Mouse (Mus musculus) ES-CJ7 (cell line): ENCODE data around the gene Gas2.

ENCODE experiments used
- DNase-seq: peaks from one replicate; pipeline ENCODE4 v3.0.0; 2011; ENCODE audit warnings: low read depth, low spot score

The Gas2 gene

DNA sequence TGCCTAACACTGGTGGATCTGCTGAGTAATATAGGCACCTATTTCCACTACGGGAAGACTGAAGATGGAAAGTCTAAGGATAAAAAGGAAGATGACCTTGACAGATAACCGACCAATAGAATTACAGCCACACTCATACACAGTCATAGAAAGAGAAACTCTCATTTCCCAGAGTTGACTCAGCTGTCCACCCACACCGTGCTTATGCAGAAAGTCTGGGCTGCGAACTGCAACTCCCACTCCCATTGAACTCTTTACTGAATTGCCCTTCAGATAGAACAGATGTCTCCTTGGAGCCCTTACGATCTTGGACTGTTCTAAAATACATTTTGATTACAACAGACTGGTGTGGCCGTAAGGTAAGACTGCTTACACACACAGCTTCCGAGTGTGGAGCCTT lies 102.9 kb downstream of the Gas2 start:
- no peak for DNase-seq

DNA sequence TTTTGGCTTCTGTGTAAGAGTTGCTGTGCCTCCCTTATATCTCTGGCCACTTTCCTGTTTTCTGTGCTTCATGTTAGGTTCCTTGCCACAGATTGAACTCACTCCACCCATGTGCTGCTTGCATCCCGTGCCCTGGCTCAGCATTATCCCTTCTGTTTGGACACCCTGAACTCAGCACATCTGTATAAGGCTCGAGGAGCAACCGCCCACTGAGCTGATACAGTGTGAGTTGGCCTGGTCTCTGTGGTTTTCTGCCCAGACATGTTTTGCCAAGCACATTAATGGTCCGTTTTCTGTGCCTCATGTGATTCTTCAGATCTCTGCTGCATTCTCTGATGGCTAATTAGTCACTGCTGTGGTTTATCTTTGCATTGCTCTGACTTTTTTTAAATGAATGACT lies 105.8 kb downstream of the Gas2 start:
- DNase-seq = no peak

DNA sequence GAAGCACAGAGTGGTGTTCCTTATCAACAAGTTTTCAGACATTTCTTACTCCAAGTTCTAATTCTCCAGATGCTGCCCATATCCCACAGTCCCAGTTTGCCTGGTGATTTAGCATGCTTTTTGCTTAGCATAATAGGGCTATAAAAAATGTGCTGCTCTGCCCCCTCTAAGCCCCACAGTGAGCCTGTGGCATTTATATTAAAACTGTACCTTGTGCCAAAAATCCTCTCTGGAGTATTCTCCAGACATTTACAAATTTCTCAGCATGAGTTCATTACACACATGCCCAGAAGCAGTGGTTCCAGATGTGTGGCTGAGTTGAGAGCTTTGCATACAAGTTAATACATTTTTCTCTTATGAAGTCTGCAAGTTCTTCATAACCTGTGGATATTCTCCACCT lies 107.6 kb downstream of the Gas2 start:
- no peak for DNase-seq

DNA sequence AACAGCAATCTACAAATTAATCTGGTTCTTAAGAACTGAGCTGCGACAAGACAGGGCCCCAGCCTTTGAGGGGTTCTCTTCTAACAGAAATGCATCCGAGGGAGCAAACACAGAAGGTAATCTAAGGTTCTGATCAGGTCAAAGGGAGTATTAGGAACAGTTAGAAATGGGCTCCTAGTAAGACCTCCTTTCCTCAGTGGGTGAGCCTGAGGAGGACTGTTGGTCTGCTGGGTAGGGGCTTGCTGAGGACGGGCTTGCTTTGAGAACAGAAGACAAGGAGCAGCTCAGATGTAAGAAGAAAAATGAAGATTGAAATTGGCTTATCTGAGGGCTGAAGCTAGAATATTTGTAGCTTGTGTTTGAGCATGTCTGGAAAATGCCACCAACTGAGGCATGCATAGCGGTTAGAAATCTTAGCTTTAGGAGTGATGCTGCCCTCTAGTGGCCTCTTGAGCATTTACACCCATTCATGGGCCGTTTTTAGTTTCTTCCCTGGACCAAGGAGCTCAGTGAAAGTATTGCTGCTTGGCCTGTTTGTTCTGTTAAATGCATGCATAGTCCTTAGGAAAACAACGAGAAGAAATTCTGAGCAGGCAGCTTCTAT lies 110.5 kb downstream of the Gas2 start:
- peak; percentile 51 for DNase-seq

DNA sequence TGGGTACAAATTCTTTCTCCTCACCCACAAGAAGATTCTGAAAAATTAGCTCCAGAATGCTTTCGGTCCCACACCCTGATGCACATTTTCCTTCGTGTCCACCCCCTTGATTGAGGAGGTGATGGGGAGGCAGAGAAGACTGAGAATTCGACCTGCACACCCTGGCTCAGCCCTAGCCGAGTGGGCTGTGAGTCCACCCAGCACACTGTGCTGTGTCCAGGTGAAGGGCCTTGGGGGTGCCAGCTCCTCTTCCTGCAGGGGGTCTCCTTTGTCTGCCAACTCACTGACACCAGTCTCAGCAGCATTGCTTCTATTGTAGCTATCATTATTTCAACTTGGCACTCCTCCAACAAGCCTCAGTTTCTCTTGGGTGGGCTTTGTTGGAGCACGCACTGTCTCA lies 111.3 kb downstream of the Gas2 start:
- no peak for DNase-seq

DNA sequence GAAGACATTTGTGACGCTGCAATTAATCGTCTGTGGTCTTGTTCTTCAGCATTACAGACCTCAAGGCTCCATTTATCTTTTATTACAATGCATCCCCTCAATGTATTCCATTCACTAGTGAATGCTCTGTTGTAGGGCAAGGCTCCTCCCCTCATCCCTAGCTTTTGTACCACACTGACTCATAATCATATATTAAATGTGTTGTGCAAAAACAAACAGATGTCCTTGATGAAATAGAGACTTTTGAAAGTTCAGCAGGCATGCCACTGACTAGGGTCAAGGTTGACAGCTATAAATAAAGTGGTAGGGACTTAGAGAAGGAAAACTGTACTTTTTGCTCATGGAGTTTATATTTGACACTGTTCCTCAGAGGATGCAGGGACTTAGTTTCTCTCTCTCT lies 111.7 kb downstream of the Gas2 start:
- no peak for DNase-seq

DNA sequence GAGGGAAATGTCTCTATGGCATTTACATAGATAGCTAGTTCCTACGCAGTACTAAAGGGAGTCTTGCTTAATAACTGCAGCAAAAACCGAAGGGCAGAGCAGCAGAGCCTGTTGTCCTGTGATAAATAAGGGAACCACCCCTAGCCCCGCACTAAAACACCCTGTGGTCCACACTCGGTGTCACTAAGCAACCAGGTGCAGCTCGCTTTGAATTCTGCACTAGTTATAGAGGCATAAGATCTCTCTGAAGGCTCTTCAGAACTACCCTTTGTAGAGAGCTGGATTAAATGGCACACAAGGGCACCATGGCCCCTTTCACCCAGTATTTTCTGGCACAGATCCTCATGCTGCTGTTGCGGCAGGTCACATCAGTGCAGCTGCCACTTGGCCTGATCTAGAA lies 113.4 kb downstream of the Gas2 start:
- no peak for DNase-seq

DNA sequence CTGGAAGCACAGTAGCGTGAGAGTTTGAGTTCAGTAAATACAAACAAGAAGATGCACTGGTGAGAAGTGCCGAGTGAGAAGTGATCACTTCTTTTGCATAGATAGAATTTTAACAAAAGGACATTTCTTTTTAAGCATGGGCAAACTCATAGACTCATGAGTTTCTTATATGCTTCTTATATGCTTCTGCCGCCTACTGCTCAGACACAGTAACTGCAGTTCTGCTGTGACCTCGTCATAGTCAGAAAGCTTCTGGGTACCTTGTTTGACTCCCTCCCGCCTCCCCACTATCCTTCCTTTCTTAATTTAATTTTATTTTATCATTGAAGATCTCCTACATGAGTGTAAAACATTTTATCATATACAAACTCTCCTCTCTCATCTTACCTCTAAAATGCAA lies 117.5 kb downstream of the Gas2 start:
- DNase-seq = peak; percentile 30

DNA sequence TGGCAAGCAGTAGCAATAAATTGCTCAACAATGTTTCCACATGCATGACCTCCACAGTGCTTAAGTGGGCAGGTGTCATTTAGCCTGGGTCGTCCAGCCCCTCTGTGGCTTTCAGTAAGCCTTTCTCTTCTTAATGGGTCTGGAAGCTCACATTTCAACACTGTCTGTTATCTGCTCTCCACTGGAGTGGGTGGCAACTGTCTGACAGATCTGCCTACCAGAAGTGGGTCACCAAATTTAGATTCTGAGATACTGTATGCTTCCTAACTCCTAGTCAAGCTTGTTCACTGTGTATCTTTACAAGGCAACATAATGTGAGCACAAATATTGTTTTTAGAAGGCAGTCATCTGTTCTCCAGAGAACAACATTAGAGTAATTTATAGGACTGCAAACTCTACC lies 120.5 kb downstream of the Gas2 start:
- no peak for DNase-seq

DNA sequence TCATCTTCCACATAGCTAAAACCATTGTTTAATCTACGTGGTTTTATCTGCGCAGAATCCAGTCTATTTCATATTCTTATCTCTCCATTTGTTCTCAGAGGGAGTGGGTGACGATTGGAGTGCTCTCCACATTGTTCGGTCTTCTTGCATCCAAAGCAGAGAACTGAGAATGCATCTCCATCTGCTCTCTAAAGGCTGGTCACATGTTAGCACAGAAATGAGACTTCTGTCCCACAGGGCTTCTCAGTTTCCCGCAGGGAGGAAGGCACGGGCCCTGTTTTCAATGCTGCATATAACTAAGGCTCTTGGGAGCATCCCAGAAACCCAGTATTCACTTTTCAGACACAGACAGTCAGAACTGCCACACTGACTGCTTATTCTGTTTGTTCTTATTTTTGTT lies 123.9 kb downstream of the Gas2 start:
- DNase-seq = no peak

DNA sequence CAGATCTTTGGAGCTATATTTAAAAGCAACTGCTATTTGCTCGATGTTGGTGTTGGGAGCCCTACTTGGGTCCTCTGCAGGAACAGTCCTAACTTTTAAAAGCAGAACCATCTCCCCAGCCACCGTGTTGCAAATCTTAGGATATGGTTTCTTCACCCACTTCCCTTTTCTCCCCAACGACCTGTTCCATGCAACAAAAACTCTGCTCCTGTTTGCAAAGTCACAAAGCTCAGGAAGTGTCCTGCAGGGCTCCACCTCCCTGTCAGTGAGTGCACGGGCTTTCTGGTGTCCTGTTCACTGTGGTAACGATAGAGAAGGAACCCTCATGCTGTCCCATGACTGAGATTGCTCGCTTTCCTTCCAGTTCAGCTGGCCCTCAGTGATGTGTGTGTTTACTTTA lies 125.1 kb downstream of the Gas2 start:
- DNase-seq = no peak

DNA sequence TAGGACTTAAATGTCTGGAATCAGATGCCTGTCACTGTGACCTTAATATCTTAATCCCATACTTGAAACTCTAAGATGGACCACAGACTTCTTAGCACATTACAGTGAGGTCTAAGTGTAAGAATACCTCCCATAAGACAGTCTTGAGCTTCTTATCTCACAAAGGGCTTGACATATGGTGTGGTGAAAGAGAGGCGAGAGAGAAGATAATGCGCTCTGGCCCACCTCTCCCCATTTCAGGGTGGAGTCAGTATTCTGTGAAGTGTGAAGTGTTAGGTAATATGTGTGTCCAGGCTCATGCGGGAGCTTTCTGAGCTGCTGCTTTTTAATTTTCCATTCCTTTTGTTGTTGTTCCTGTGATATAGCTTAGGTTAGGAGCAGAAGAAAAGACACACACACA lies 129.2 kb downstream of the Gas2 start:
- no peak for DNase-seq

DNA sequence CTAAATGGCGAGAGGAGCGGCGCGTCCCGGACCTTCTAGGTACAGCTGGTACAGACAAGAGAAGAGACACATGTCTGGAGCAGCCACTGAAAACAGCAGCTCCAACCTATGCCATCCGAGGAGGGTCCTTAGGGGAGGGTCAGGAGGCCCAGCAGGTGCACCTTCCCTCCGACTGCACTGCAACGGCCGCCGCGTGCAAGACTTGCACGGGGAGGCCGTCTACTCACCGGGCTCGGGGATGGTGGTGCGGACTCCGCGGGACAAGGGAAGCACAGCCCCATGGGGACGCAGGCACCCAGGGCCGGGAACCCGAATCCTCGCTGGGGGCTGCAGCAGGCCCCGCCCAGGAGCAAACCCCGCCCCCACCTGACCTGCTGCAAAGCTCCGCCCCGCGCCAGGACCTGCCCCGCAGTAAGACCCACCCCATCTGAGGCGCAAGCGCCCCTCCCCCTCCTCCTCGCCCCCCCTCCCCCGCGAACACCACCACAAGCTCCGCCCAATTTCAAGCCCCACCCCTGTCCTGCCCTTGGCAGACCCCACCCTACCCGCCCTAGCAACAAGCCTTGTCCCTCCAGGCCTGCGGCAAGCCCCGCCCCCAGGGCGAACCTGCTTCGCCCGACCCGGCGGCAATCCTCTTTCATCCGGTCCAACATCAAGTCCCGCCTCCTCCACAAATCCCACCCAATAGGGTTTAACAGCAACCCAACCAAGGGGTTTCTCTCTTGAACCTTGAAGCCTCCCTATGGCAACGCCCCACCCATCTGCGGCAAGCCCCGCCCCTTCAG lies 143.9 kb downstream of the Gas2 start, which contains the start of gene Svip:
Gene Svip, minus strand, starts transcription at position 508 of the 785 bp plus-strand sequence.
- DNase-seq = peak; percentile 98

DNA sequence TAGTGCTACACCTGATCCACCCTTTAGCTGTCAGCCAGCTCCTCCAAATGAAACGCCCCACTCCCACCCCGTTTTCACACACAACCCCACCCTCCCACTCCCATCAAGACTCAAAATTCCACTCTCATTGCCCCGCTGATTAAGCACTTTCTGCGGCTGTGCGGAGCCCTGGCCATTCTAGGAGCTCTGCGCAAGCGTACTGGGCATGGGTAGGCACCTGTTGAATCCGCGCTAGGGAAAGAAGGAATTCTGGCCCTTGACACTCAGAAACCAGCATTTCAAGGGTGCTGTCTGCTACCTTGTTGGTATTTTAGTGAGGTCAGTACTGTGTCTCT lies 144.4 kb downstream of the Gas2 start:
- DNase-seq = no peak

DNA sequence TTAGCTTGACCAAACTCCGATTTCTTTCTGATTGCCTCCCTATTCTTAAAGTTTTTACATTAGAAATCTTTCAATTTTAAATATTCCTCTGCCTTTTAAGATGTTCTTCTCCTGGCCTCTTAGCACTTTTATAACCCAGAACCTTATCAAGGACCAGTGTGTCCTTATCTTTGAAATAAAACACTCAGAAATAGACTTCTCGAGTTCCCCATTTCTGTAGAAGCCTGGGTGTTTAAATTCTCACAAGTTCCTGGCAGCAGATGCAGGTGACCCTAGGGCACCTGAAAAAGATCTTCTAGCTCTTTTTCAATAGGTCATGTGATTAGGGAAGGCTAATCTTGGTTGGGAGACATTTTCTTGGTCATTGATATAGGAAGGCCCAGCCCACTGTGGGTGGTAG lies 145.3 kb downstream of the Gas2 start:
- no peak for DNase-seq

DNA sequence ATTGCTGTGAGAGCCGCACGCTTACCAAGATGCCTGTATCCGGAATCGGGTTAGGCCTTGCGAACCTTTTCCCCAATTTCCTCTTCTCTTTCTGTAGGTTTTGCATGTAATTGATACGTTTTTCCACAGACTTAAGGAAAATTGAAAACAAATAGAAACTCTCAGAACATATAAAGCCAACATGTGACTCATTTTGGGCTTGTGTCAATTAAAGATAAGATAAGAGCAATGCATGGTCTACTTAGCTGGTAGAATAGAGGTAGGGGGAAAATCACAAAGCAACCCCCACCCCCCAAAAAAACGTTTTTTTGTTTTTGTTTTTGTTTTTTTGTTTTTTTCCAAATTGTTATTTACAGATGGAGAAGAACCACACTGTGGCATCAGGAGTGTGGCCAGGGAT lies 151.6 kb downstream of the Gas2 start:
- DNase-seq = no peak

DNA sequence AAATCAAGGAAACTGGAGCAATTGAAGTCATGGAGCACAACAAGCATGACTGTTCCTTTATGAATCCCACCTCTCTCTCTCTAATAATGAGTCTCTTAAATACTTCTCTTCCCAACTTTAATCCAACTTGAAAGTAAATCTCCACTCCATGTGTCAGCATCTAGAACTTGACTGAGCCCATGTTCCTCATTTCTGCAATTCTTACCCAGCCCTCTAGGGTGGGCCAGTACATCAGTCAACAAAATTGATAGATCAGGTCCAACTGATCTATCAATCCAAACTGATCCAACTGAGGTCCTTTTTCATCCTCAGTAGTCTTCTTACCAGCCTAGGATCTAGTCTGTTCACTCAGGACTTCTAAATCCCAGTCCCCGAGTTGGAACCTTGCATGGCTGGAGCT lies 153.4 kb downstream of the Gas2 start:
- DNase-seq = peak; percentile 10

DNA sequence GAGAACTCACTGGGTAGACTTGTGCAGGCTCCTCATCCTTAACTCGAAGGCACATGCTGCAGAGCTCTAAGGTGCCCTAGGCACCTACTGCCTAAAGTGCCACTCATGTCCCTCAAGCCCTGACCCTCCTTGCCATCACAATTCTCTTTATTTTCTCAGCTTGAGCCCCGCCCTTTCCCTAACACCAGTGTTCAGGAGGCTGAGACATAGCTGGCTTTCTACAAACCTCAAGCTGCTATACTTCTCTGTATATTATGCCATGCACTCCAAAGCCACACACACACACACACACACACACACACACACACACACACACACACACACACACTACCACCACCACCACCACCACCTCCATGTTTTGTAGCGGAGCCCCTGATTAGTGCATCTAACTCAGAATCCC lies 153.8 kb downstream of the Gas2 start, which contains the start of gene 1700015G11Rik:
Gene 1700015G11Rik, minus strand, starts transcription at position 101 of the 400 bp plus-strand sequence.
- no peak for DNase-seq

DNA sequence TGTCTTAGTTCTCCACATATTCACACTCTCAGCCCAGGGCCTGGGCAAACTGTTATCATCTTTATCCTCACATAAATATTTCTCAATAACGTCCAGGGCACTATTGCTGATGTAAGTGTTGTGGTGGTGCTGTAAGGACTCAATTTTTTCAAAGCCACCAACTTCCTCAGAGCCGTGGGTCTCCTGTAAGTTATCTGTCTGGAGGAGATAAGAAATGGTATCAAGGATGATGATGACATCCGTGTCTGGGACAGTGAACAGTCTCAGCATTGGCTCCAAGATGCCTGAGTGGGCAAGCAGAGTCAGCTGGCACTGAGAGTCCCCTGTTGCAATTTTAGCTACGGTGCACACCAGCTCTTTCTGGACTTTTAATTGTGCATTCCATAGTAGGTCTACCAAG lies 160.2 kb downstream of the Gas2 start:
- no peak for DNase-seq

DNA sequence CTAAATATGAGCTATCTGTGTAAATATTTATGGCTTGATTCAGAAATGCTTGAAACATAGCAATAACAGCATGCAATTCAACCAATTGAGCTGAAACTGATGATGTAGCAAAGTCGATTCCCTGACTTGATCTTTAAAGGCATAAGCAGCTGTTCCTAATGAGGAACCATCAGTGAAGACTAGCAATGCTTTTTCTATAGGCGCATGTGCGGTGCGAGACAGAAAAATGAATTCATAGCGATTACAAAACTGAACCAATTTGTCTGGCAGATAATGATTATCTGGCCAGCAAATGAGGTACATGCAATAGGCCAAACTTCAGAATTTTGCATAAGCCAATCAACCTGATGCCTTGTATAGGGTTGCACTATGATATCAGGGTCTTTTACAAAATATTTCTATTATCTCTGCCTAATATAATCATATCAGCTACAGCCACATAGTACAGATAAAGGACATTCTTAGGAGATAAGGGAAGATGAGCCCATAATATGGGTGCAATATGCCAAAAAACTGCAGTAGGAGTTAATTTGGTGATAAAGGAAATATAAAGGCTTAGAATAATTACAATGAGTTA lies 162.3 kb downstream of the Gas2 start:
- no peak for DNase-seq

DNA sequence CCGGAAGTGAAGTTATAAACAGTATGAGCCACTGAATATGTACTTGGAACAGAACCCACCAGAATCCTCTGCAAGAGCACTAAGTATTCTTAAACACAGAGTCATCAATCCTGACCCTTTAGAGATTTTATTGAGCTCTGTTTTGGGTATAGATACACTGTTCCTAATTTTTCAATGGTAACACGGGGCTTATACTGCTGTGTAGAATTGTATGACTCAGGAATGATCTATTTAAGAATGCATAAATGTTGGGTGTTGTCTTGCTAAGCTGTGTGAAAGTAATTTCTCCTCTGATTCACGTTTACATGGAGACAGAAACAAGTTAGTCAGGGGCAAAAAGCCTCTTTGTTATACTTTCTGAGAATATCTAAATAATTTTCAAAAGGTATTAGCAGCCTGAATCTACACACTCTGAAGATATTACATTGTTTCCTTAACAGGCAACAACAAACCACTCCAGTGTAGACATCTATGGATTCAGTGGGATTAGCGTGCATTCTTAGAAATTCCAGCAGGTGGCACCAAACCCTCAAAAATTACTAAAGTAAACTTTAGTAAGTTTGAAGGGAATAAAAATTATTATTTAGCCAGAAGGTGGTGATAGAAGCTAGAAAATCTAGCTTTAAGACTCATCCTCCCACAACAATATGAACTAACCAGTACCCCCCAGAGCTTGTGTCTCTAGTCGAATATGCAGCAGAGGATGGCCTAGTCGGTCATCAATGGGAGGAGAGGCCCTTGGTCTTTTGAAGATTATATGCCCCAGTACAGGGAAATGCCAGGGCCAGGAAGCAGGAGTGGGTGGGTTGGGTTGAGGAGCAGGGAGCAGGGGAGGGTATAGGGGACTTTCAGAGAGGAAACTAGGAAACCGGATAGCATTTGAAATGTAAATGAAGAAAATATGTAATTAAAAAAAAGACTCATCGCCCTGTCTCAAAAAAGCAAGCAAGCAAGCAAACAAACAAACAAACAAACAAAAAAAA lies 176.1 kb downstream of the Gas2 start:
- DNase-seq = peak; percentile 49
